In genomic region chr10:54073641-54074203, GRCm38 (mm10) we compare ENCODE assay signal across 7 mouse cellular contexts. TPM values are rescaled to one million over a fixed set of nuclear protein-coding genes. Genes with fewer than 3 reads are reported as not detected.
A peak's percentile ranks its signal among the peaks of the same experiment; 100 is the strongest.
DNase-seq lines count a peak whose midpoint lies in the region; ATAC-seq and TF ChIP-seq lines count a peak whose summit lies in the region.

No protein-coding gene starts in this region.

- WGBS in hindbrain, embryonic 14.5 days: 77% methylated on average over 6 of the region's 6 CpGs
- 18% methylated on average over 6 of the region's 6 CpGs for WGBS in limb, embryonic 15.5 days
- WGBS in midbrain, postnatal 0 days: 75% methylated on average over 6 of the region's 6 CpGs

- peak overlapping the region; percentile 99 for H3K4me2 ChIP-seq in hindbrain, embryonic 14.5 days (replicated peaks)
- peak overlapping the region; percentile 99 for H3K4me2 ChIP-seq in limb, embryonic 15.5 days
- peak overlapping the region; percentile 97 for H3K4me2 ChIP-seq in midbrain, postnatal 0 days (ENCODE audit: low read depth, low read length, poor library complexity, severe bottlenecking)

- no peaks in the 10 kb centered on the region for H3K9me3 ChIP-seq in hindbrain, embryonic 14.5 days (ENCODE audit: control insufficient read depth, low read length)
- H3K9me3 ChIP-seq in limb, embryonic 15.5 days: no peaks in the 10 kb centered on the region
- H3K9me3 ChIP-seq in midbrain, postnatal 0 days (ENCODE audit: low read length): no peaks in the 10 kb centered on the region

- DNase-seq in CD8-positive naive resting alpha-beta T cell, adult 2 months (ENCODE audit: low read depth in 2 of 2, low spot score in 2 of 2): peak; percentile 52 to 60
- DNase-seq in hindbrain, embryonic 14.5 days (ENCODE audit: low spot score): no peak
- no peak for DNase-seq in midbrain, postnatal 0 days (ENCODE audit: low spot score)
- DNase-seq in gastrocnemius, adult 18-20 months (ENCODE audit: low spot score): no peak
- DNase-seq in left cerebral cortex, postnatal 10 days (ENCODE audit: extremely low spot score in 1 of 2, low spot score in 2 of 2): no peak

- peaks cover 14% of the 10 kb centered on the region for H3K27me3 ChIP-seq in hindbrain, embryonic 14.5 days (ENCODE audit: control insufficient read depth, insufficient read depth, low read length)
- H3K27me3 ChIP-seq in limb, embryonic 15.5 days: no peaks in the 10 kb centered on the region
- 0 out of 2 replicates have a peak, but pooled peaks cover 3% of the 10 kb centered on the region for H3K27me3 ChIP-seq in midbrain, postnatal 0 days (ENCODE audit: insufficient read depth, low read length)

- no peak overlapping the region for H3K27ac ChIP-seq in bone marrow macrophage, adult 2 months (ENCODE audit: insufficient read depth, low read depth, low read length)
- H3K27ac ChIP-seq in hindbrain, embryonic 14.5 days: no peak overlapping the region
- no peak overlapping the region for H3K27ac ChIP-seq in limb, embryonic 15.5 days
- H3K27ac ChIP-seq in midbrain, postnatal 0 days (ENCODE audit: low read depth, low read length): no peak overlapping the region

- H3K4me1 ChIP-seq in bone marrow macrophage, adult 2 months (ENCODE audit: control insufficient read depth, insufficient read depth, low read length): peaks cover 21% of the 10 kb centered on the region
- H3K4me1 ChIP-seq in hindbrain, embryonic 14.5 days (replicated peaks; ENCODE audit: control insufficient read depth, insufficient read depth, low read length): peaks cover 13% of the 10 kb centered on the region; the same call in 1 of the 2 replicates
- peaks cover 27% of the 10 kb centered on the region for H3K4me1 ChIP-seq in limb, embryonic 15.5 days
- 0 out of 2 replicates have a peak, but pooled peaks cover 4% of the 10 kb centered on the region for H3K4me1 ChIP-seq in midbrain, postnatal 0 days (ENCODE audit: insufficient read depth, low read length)

- H3K4me3 ChIP-seq in bone marrow macrophage, adult 2 months (ENCODE audit: insufficient read depth, low read length): peak overlapping the region; percentile 92
- H3K4me3 ChIP-seq in hindbrain, embryonic 14.5 days (replicated peaks; ENCODE audit: low read length): peak overlapping the region; percentile 83
- peak overlapping the region; percentile 81 for H3K4me3 ChIP-seq in limb, embryonic 15.5 days
- H3K4me3 ChIP-seq in midbrain, postnatal 0 days (ENCODE audit: low read depth, low read length): peak overlapping the region; percentile 88

- ATAC-seq in hindbrain, embryonic 14.5 days (ENCODE audit: low FRiP score): no peak
- no peak for ATAC-seq in limb, embryonic 15.5 days (ENCODE audit: insufficient number of reproducible peaks, low FRiP score, low TSS enrichment, low read depth)
- no peak for ATAC-seq in midbrain, postnatal 0 days (ENCODE audit: low FRiP score)

- no peak for TF ChIP-seq POLR2A in bone marrow macrophage, adult 2 months (IDR thresholded peaks at IDR 0.05; ENCODE audit: borderline replicate concordance, low read depth, low read length)

- no peak for TF ChIP-seq CTCF in bone marrow macrophage, adult 2 months (IDR thresholded peaks at IDR 0.05; ENCODE audit: low read depth, low read length)
- no peak for TF ChIP-seq CTCF in midbrain, postnatal 0 days (IDR thresholded peaks at IDR 0.05)

- H3K36me3 ChIP-seq in hindbrain, embryonic 14.5 days (replicated peaks; ENCODE audit: control insufficient read depth, insufficient read depth): no peaks in the 10 kb centered on the region
- H3K36me3 ChIP-seq in limb, embryonic 15.5 days: no peaks in the 10 kb centered on the region
- no peaks in the 10 kb centered on the region for H3K36me3 ChIP-seq in midbrain, postnatal 0 days (ENCODE audit: insufficient read depth, low read length)

- peak overlapping the region; percentile 69 for H3K9ac ChIP-seq in hindbrain, embryonic 14.5 days
- peak overlapping the region; percentile 69; the same call in 1 of the 2 replicates for H3K9ac ChIP-seq in limb, embryonic 15.5 days
- peak overlapping the region; percentile 67; the same call in 1 of the 2 replicates for H3K9ac ChIP-seq in midbrain, postnatal 0 days (replicated peaks; ENCODE audit: low read length, poor library complexity, severe bottlenecking)

- intact Hi-C loops in left cerebral cortex, postnatal 10 days (cut with DNase I): loop anchor here (10.0 kb wide), 2 partner anchors 209 to 481 kb away; no protein-coding TSS in a partner anchor

RNA-seq across cellular contexts. Expression of gene Man1a, which starts 2.7 kb away (rescaled TPM):
- 119 and 127 TPM in 2 replicates for polyA plus RNA-seq in bone marrow macrophage, adult 2 months (2012; ENCODE audit: insufficient read depth, insufficient read length, missing spikeins)
- 7.6 and 7.9 TPM in 2 replicates for polyA plus RNA-seq in hindbrain, embryonic 14.5 days (2014; fragmentation: Nextera tagmentation; extraction: Ambion mirVana)
- 8.8 and 9.1 TPM in 2 replicates for polyA plus RNA-seq in limb, embryonic 15.5 days (2015; fragmentation: Nextera tagmentation; extraction: Ambion mirVana)
- total RNA-seq in midbrain, postnatal 0 days (2014; rRNA removed): 19.3 and 25.1 TPM in 2 replicates
- polyA plus RNA-seq in midbrain, postnatal 0 days (2015; fragmentation: Nextera tagmentation; extraction: Ambion mirVana): 3.7 and 4.2 TPM in 2 replicates
- total RNA-seq in gastrocnemius, adult 18-20 months (2021): 1 to 10 TPM; 7.1 to 8.9 TPM
- total RNA-seq in left cerebral cortex, postnatal 10 days (2021): 10 to 100 TPM; 21.7 to 23.8 TPM

Comparison
In these comparisons a context has a peak if more than half of its experiments do, and no peak if none do; other contexts are left out.
1. DNase-seq: peak in CD8-positive naive resting alpha-beta T cell, adult 2 months (2 of 2); none in hindbrain, embryonic 14.5 days (single experiment), midbrain, postnatal 0 days (single experiment), gastrocnemius, adult 18-20 months (single experiment) and left cerebral cortex, postnatal 10 days (0 of 2).
2. RNA of gene Man1a, which starts 2.7 kb away (polyA plus RNA-seq): 119 to 127 TPM in bone marrow macrophage, adult 2 months; 8.8 to 9.1 TPM in limb, embryonic 15.5 days, 7.6 to 7.9 TPM in hindbrain, embryonic 14.5 days and 3.7 to 4.2 TPM in midbrain, postnatal 0 days; every median in the first group is over 10 times any median in the second.
3. Peak in every context shown above with its lines, with median percentiles within 50 percentile points of each other: H3K4me3 ChIP-seq, H3K4me2 ChIP-seq and H3K9ac ChIP-seq.